Mouse (Mus musculus) bone marrow macrophage, adult 2 months (primary cell): Measurements from ENCODE around the gene Rab3b. TPM values are rescaled to one million over a fixed set of nuclear protein-coding genes. Genes with fewer than 3 reads are reported as not detected.
"Not testable (repeated sequence)": the region's sequence is repeated elsewhere in the genome, so short reads cannot be mapped to it uniquely, and the experiment has no call there.

Source experiments
- H3K27ac ChIP-seq: 2 replicates; pipeline ENCODE4 v1.5.1; 2012; ENCODE audit warnings: low read depth, low read length; ENCODE audit not compliant: insufficient read depth
- H3K4me1 ChIP-seq: 2 replicates; pipeline ENCODE4 v1.6.1; 2012; ENCODE audit warnings: low read length; ENCODE audit not compliant: control insufficient read depth, insufficient read depth
- H3K4me3 ChIP-seq: 2 replicates; pipeline ENCODE4 v1.5.1; 2012; ENCODE audit warnings: mild to moderate bottlenecking, low read length, moderate library complexity; ENCODE audit not compliant: insufficient read depth
- CTCF ChIP-seq: IDR thresholded peaks from 2 replicates; pipeline ENCODE4 v1.5.1; 2012; ENCODE audit warnings: low read depth, mild to moderate bottlenecking, low read length, moderate library complexity
- POLR2A ChIP-seq: IDR thresholded peaks from 2 replicates; pipeline ENCODE4 v1.6.1; 2012; ENCODE audit warnings: mild to moderate bottlenecking, low read depth, low read length, borderline replicate concordance
- polyA plus RNA-seq: library from polyadenylated mRNA; stranded (reverse); fragments of >200 nt; gene quantifications from 2 replicates; pipeline ENCODE4 v1.2.4, GENCODE M21; 2012; ENCODE audit not compliant: missing spikeins, insufficient read depth, insufficient read length

Gene Rab3b
- polyA plus RNA-seq, 1 experiment, result not detected

- peaks cover 21% of the 10 kb centered on the region for H3K4me1 ChIP-seq
- H3K4me3 ChIP-seq, result no peak overlapping the region
- TF ChIP-seq POLR2A, result no peak
- no peak for TF ChIP-seq CTCF
- no peak overlapping the region for H3K27ac ChIP-seq
These were observed 33.0 kb downstream of the Rab3b start for GRCm38 (mm10) chr4:108911866-108912265.

DNA sequence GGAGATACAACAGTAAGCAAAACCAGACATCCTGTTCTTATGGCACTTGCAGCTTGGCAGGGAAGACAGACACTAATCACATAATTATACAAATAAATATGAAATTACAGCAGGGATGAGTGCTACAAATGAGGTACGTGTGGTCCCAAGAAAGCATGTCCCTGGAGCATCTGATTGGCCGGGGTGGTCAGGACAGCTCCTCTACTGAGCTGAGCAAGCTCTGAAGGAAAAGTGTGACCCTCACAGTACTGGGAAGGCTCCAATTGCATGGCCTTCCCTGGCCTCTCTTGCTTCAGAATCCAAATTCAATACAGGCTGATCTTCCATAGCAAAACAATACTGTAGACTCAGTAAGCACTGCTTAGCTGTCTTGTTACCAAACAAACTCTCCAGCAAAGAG is 34.3 kb downstream of the Rab3b start:
- no peak overlapping the region for H3K27ac ChIP-seq
- H3K4me1 ChIP-seq, result peaks cover 29% of the 10 kb centered on the region
- no peak overlapping the region for H3K4me3 ChIP-seq
- no peak for TF ChIP-seq POLR2A
- TF ChIP-seq CTCF, result no peak

DNA sequence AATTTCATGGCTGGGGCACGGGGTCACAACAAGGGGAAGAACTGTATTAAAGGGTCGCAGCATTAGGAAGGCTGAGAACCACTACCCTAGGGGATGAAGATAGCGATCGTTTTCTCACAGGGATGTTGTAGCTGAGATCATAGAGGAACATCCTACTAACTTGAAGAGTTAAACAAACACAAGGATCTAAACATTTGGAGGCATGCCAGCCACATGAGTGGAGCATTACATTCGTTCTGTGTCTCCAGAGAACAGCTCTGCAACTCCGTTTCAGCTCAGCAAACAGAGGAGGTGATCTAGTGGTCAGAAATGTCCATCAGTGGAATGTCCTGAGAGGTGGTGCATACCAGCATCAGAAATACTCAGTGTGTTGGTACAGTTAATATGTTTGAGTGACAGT is 35.5 kb downstream of the Rab3b start:
- Histone ChIP-seq H3K27ac (no peak overlapping the region), H3K4me3 (no peak overlapping the region), H3K4me1 (peaks cover 29% of the 10 kb centered on the region)
- no peak for TF ChIP-seq POLR2A
- no peak for TF ChIP-seq CTCF

DNA sequence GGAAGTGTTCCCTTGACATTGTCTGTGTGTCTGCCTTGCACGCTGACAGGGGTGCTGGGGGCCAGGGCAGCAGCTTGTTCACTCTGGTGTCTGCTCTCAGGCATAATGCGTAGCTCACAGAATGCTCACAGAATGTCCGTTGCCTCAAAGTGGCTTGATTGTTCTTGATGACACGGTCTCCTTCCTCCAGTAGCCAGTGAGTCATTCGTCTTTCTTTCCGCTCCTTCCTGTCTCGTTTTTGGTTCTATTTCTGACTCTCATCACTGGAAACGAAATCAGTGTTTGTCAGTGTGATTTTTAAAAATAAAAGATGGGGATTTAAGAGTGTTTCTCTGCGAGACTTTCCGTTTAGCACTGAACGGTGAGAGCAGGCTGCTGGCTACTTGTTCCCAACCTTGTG is 36.2 kb downstream of the Rab3b start:
- 0 out of 2 replicates have a peak overlapping the region, but pooled peaks have one; percentile 21 for H3K27ac ChIP-seq

DNA sequence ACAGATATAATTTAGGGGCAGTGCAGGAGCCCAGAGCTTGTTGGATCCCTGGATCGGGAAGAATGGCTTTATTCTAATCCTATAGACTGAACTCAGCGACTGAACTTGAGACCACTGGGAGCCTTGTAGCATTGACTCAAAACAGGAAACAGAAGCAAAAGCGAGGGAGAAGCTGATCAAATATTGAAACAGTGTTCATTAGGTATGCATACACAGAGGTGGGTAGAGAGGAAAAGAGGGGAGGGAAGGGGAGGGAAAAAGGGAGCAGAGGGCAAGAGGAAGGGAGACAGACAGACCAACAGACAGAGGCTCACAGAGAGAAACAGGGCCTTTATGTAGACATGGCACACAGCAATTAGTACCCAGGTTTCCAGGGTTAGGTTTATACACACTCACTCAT is 38.8 kb downstream of the Rab3b start:
- no peak for TF ChIP-seq POLR2A
- TF ChIP-seq CTCF, result no peak
- Histone ChIP-seq H3K4me3 (no peak overlapping the region), H3K27ac (no peak overlapping the region), H3K4me1 (peaks cover 24% of the 10 kb centered on the region)

More for the DNA sequence above, 36.2 kb downstream of the Rab3b start:
- TF ChIP-seq POLR2A, result no peak
- TF ChIP-seq CTCF, result no peak
- H3K4me1 ChIP-seq, result peaks cover 27% of the 10 kb centered on the region
- H3K4me3 ChIP-seq, result no peak overlapping the region

DNA sequence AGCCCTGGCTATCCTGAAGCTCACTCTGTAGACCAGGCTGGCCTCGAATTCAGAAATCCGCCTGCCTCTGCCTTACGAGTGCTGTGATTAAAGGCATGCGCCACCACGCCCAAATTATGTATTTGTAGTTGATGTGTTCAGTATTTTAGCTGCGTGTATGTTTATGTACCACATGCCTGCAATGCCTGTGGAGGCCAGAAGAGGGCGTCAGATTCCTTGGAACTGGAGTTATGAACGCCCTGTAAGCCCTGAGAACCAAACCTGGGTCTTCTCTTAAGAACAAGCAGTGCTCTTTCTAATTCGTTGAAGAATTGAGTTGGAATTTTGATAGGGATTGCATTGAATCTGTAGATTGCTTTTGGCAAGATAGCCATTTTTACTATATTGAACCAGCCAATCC is 49.1 kb downstream of the Rab3b start:
- not testable (repeated sequence) for H3K4me3 ChIP-seq, H3K4me1 ChIP-seq, H3K27ac ChIP-seq

- no peak for TF ChIP-seq CTCF
- Histone ChIP-seq H3K4me1 (no peaks in the 10 kb centered on the region), H3K4me3 (no peak overlapping the region), H3K27ac (no peak overlapping the region)
These were observed 54.3 kb downstream of the Rab3b start for GRCm38 (mm10) chr4:108933163-108933562.

GRCm38 (mm10) chr4:108934856-108935255 is 56.0 kb downstream of the Rab3b start:
- H3K4me3 ChIP-seq, result no peak overlapping the region
- no peaks in the 10 kb centered on the region for H3K4me1 ChIP-seq
- TF ChIP-seq CTCF (no peak), POLR2A (no peak)
- no peak overlapping the region for H3K27ac ChIP-seq

DNA sequence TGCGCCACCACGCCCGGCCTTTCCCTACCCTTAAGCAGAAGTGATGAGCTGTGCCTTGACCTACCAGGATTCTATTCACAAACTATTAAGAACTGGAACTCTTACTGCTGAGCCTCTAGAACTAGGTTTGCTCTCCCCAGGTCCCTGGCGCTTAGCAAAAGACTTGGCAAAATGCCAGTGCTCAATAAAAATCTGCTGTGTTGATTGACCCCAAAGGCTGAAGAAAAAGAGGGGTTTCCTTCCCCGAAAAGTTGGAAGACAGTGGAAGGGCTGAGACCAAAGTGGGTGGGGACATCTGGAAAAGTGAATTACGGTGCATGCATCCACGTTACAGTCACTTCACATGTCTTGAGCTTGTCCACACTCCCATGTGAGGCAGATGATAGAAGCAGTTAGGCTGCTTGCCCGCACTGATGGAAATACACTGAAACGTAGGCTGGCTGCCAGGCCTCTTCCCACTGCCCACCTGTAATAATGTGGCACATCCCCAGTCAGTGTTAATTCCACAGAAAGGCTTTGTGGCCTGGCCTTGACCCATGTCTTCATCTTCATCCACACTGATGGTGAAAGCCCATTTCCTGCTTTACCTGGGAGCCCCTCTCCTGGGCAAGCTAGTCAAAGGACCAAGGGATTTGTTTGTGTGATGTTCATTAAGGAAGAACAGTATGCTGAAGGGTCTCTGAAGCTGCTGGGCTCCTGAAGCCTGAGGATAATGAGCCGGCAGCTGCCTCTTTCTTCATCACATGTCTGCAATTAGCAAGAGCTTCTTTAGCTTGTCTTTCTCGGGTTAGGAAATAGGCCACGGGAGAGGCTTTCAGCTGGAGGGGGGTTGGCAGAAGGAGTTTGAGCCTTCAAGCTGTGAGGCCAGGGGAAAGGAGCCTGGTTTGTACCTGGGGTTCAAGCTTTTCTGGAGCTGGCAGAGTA is 59.2 kb downstream of the Rab3b start:
- TF ChIP-seq POLR2A (no peak), CTCF (no peak)
- Histone ChIP-seq H3K4me3 (no peak overlapping the region), H3K27ac (no peak overlapping the region), H3K4me1 (no peaks in the 10 kb centered on the region)

DNA sequence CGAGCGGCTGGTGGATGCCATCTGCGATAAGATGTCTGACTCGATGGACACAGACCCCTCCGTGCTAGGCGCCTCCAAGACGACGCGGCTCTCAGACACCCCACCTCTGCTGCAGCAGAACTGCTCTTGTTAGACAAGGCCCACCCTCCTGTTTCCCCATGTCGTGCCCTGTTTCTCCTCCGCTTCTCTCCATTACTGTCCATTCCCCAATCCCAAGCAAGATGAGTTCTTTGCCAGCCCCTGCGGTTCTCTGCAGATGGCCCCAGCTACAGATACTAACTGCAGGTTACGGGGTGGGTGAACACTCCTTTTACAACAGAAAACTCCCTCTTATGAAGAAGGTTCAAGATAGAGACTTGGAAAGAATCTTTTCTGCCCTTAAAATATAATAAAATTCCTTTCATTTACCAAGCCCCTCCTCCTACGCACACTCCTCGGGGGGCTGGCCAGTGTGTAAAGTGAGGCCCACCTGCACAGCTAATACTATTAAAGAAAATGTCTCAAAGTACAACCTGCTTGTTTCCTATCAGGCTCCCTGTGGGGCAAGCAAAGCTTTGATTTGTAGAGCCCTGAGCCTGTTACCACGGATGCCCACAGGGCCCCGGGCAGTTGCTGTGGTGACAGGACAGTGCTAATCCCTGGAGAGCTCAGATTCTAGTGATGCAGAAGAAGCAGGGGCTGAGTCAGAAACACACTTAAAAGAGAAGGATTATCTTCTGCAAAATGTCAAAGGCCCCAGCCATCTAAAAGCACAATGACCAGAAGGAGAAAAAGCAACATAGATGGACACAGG is 62.0 kb downstream of the Rab3b start:
- no peak overlapping the region for H3K4me3 ChIP-seq
- no peak overlapping the region for H3K27ac ChIP-seq
- H3K4me1 ChIP-seq, result no peaks in the 10 kb centered on the region
- no peak for TF ChIP-seq POLR2A
- no peak for TF ChIP-seq CTCF
